Mouse (Mus musculus) liver, adult 2 months (tissue): ENCODE results near the gene Adra1d.

Experiments
- CTCF ChIP-seq: fragments of 200-500 bp; IDR thresholded peaks from 2 replicates; pipeline ENCODE4 v1.5.1; 2011; ENCODE audit warnings: low read depth, low read length, control low read depth
- POLR2A ChIP-seq: fragments of 200-500 bp; IDR thresholded peaks from 2 replicates; pipeline ENCODE4 v1.6.1; 2011; ENCODE audit warnings: low read length, control low read depth; ENCODE audit not compliant: insufficient read depth; ENCODE audit errors: extremely low read depth

DNA sequence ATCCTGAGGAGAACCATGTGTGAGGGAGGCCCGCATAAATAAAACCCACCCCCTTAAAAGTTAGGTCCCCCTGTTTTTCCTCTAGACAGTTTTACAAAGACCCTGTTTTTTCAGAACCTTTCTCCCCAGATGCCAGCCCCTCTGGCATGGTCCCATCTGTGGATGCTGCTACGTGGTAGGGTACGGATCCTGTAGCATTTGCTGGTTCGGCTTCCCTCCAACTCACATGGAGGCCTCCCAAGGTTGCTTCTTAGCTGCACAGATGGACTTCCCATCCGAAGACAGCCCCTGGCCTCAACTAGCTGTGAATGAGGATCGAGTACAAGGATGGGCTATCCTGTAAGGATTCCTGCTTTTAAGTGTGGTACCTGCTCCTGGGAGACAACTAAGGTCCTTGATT is 32.8 kb upstream of the Adra1d start:
- TF ChIP-seq CTCF, result no peak
- no peak for TF ChIP-seq POLR2A
